Comparison of ENCODE assay signal across 10 mouse cellular contexts in genomic region chr5:139947446-139947845, GRCm38 (mm10). TPM values are rescaled to one million over a fixed set of nuclear protein-coding genes. Genes with fewer than 3 reads are reported as not detected.
DNase-seq lines count a peak whose midpoint lies in the region; ATAC-seq and TF ChIP-seq lines count a peak whose summit lies in the region.
"Had no signal": no experiment of that assay in that cellular context is flagged by ENCODE, and none has a peak within 500 bp of the region (broad histone marks: within the 10 kb centered on the region; RNA-seq: fewer than 3 reads in every experiment).

No protein-coding gene starts in this region.

- no peaks in the 10 kb centered on the region for H3K9me3 ChIP-seq in forebrain, embryonic 11.5 days (ENCODE audit: control insufficient read depth, low read length)
- no peaks in the 10 kb centered on the region for H3K9me3 ChIP-seq in forebrain, embryonic 10.5 days
- no peaks in the 10 kb centered on the region for H3K9me3 ChIP-seq in lung, embryonic 14.5 days (ENCODE audit: low read depth, low read length)

- no peaks in the 10 kb centered on the region for H3K27me3 ChIP-seq in forebrain, embryonic 11.5 days (ENCODE audit: control insufficient read depth, insufficient read depth, low read length)
- no peaks in the 10 kb centered on the region for H3K27me3 ChIP-seq in forebrain, embryonic 10.5 days (ENCODE audit: poor library complexity, severe bottlenecking)
- H3K27me3 ChIP-seq in lung, embryonic 14.5 days (ENCODE audit: insufficient read depth, low read length), result no peaks in the 10 kb centered on the region

- no peak overlapping the region for H3K4me3 ChIP-seq in forebrain, embryonic 11.5 days (ENCODE audit: low read depth, low read length)
- no peak overlapping the region for H3K4me3 ChIP-seq in forebrain, embryonic 10.5 days
- no peak overlapping the region for H3K4me3 ChIP-seq in lung, embryonic 14.5 days (ENCODE audit: low read depth, low read length)
- H3K4me3 ChIP-seq in bone marrow, adult 2 months (replicated peaks; ENCODE audit: control insufficient read depth, low read depth, low read length), result no peak overlapping the region

- TF ChIP-seq POLR2A in bone marrow, adult 2 months (IDR thresholded peaks at IDR 0.05; ENCODE audit: borderline replicate concordance, control insufficient read depth, low read depth, low read length), result no peak

- TF ChIP-seq CTCF in lung, embryonic 14.5 days (IDR thresholded peaks at IDR 0.05; ENCODE audit: low read depth), result peak; percentile 64
- TF ChIP-seq CTCF in bone marrow, adult 2 months (IDR thresholded peaks at IDR 0.05; ENCODE audit: control insufficient read depth, insufficient read depth, low read length), result 0 out of 2 replicates have a peak, but pooled peaks have one; percentile 15

- WGBS in forebrain, embryonic 11.5 days, result 92% methylated on average over 5 of the region's 5 CpGs
- 92% methylated on average over 5 of the region's 5 CpGs for WGBS in forebrain, embryonic 10.5 days
- WGBS in lung, embryonic 14.5 days, result 91% methylated on average over 5 of the region's 5 CpGs
- WGBS in bone marrow, adult 2 months, result 87% methylated on average over 5 of the region's 5 CpGs

- no peaks in the 10 kb centered on the region for H3K36me3 ChIP-seq in forebrain, embryonic 11.5 days (ENCODE audit: control insufficient read depth, insufficient read depth, low read length)
- H3K36me3 ChIP-seq in forebrain, embryonic 10.5 days (replicated peaks), result no peaks in the 10 kb centered on the region
- no peaks in the 10 kb centered on the region for H3K36me3 ChIP-seq in lung, embryonic 14.5 days (ENCODE audit: insufficient read depth)

- H3K4me1 ChIP-seq in forebrain, embryonic 11.5 days (replicated peaks; ENCODE audit: control insufficient read depth, insufficient read depth, low read length), result peaks cover 4% of the 10 kb centered on the region; the same call in 1 of the 2 replicates
- H3K4me1 ChIP-seq in forebrain, embryonic 10.5 days, result peaks cover 38% of the 10 kb centered on the region
- H3K4me1 ChIP-seq in lung, embryonic 14.5 days (ENCODE audit: insufficient read depth), result no peaks in the 10 kb centered on the region
- no peaks in the 10 kb centered on the region for H3K4me1 ChIP-seq in bone marrow, adult 2 months (ENCODE audit: control insufficient read depth, insufficient read depth, low read length)

- DNase-seq in forebrain, embryonic 11.5 days (ENCODE audit: low spot score), result peak; percentile 60
- DNase-seq in forebrain, embryonic 10.5 days (ENCODE audit: extremely low spot score, low spot score), result no peak
- DNase-seq in lung, embryonic 14.5 days, result peak; percentile 30
- no peak for DNase-seq in lung, adult 18-20 months
- DNase-seq in retina, embryonic 14.5 days (ENCODE audit: low spot score), result peak; percentile 60
- DNase-seq in ovary, postnatal 10 days (ENCODE audit: low spot score), result no peak
- DNase-seq: cerebellum, adult 9-10 months; layer of hippocampus, adult 9-11 months had no signal

- no peak overlapping the region for H3K9ac ChIP-seq in forebrain, embryonic 11.5 days (ENCODE audit: low read length)
- H3K9ac ChIP-seq in lung, embryonic 14.5 days, result no peak overlapping the region

- no peak for ATAC-seq in forebrain, embryonic 11.5 days (replicated peaks; ENCODE audit: low FRiP score)
- no peak for ATAC-seq in lung, embryonic 14.5 days (ENCODE audit: insufficient read depth)
- ATAC-seq in frontal cortex, adult (ENCODE audit: low TSS enrichment), result no peak

- no peak overlapping the region for H3K27ac ChIP-seq in forebrain, embryonic 11.5 days (ENCODE audit: low read depth, low read length)
- no peak overlapping the region for H3K27ac ChIP-seq in forebrain, embryonic 10.5 days
- H3K27ac ChIP-seq in lung, embryonic 14.5 days (ENCODE audit: low read depth), result no peak overlapping the region
- no peak overlapping the region for H3K27ac ChIP-seq in bone marrow, adult 2 months (ENCODE audit: control insufficient read depth, insufficient read depth, low read depth, low read length, poor library complexity)

- H3K4me2 ChIP-seq in forebrain, embryonic 11.5 days (ENCODE audit: low read depth, low read length, severe bottlenecking), result no peak overlapping the region
- H3K4me2 ChIP-seq in lung, embryonic 14.5 days, result no peak overlapping the region

RNA-seq across cellular contexts. Expression of gene Elfn1, which starts 39.7 kb away (rescaled TPM):
- polyA plus RNA-seq in forebrain, embryonic 11.5 days (2014; fragmentation: Nextera tagmentation; extraction: Ambion mirVana), result 0.52 and 0.93 TPM in 2 replicates
- polyA plus RNA-seq in forebrain, embryonic 10.5 days (2016; fragmentation: Nextera tagmentation; extraction: Ambion mirVana), result 0.07 and 0.32 TPM in 2 replicates
- 0.12 and 0.46 TPM in 2 replicates for polyA plus RNA-seq in lung, embryonic 14.5 days (2014; fragmentation: Nextera tagmentation; extraction: Ambion mirVana)
- not detected in 2 replicates for polyA plus RNA-seq in bone marrow, adult 2 months (2011; ENCODE audit: insufficient read depth, insufficient read length, low replicate concordance, missing spikeins)

Comparison
In these comparisons a context has a peak if more than half of its experiments do, and no peak if none do; other contexts are left out.
1. DNase-seq: peak in forebrain, embryonic 11.5 days (single experiment), lung, embryonic 14.5 days (single experiment) and retina, embryonic 14.5 days (single experiment); none in forebrain, embryonic 10.5 days (single experiment), lung, adult 18-20 months (0 of 2) and ovary, postnatal 10 days (single experiment).